Mouse (Mus musculus) CH12.LX (cell line): ENCODE measurements around the gene Amz2. TPM values are rescaled to one million over a fixed set of nuclear protein-coding genes. Genes with fewer than 3 reads are reported as not detected.

Experiments used
- DNase-seq: peaks from one replicate; pipeline ENCODE4 v3.0.0-alpha.2; 2013; ENCODE audit errors: extremely low read depth
- H3K27ac ChIP-seq: 2 replicates; pipeline ENCODE4 v1.5.1; 2012; ENCODE audit warnings: low read depth, mild to moderate bottlenecking, control low read depth, moderate library complexity; ENCODE audit not compliant: insufficient read depth
- H3K27me3 ChIP-seq: replicated peaks from 2 replicates; pipeline ENCODE3; 2012; ENCODE audit warnings: inconsistent platforms
- H3K36me3 ChIP-seq, 2 experiments: replicated peaks in 1 of 2; 2 replicates each; pipeline versions ENCODE3 to v1.6.1; 2012; ENCODE audit warnings: inconsistent platforms in 1 of 2, low read length in 1 of 2, mild to moderate bottlenecking in 1 of 2, mixed read lengths in 1 of 2, moderate library complexity in 1 of 2; ENCODE audit not compliant: control insufficient read depth in 1 of 2, insufficient read depth in 1 of 2
- H3K4me1 ChIP-seq, 2 experiments: 2 replicates each; pipeline ENCODE4 v1.6.1; 2012; ENCODE audit warnings: inconsistent platforms in 1 of 2, moderate library complexity in 1 of 2; ENCODE audit not compliant: insufficient read depth in 2 of 2, control insufficient read depth in 1 of 2
- H3K4me2 ChIP-seq: 2 replicates; pipeline ENCODE4 v1.6.1; 2012; ENCODE audit warnings: low read depth, mild to moderate bottlenecking, control low read depth; ENCODE audit not compliant: poor library complexity, insufficient read depth, severe bottlenecking
- H3K4me3 ChIP-seq, 3 experiments: fragments of 150-350 bp in 1 of 3; sonication (generic) in 1 of 3; replicated peaks in 1 of 3; 2 replicates each; pipeline versions ENCODE3 to v1.5.1; 2011 to 2012; ENCODE audit warnings: low read depth in 2 of 3, low read length in 2 of 3, mild to moderate bottlenecking in 2 of 3, moderate library complexity in 2 of 3, control low read depth in 1 of 3, improper control_type of control experiment in 1 of 3, inconsistent platforms in 1 of 3, mixed read lengths in 1 of 3; ENCODE audit not compliant: poor library complexity in 1 of 3
- H3K79me2 ChIP-seq: replicated peaks from 2 replicates; pipeline ENCODE4 v1.6.1; 2012; ENCODE audit warnings: mild to moderate bottlenecking, moderate library complexity; ENCODE audit not compliant: control insufficient read depth, poor library complexity, insufficient read depth, severe bottlenecking; ENCODE audit errors: extremely low read depth
- H3K9ac ChIP-seq: 2 replicates; pipeline ENCODE4 v1.6.1; 2012; ENCODE audit warnings: low read depth, mild to moderate bottlenecking, control low read depth, moderate library complexity; ENCODE audit not compliant: insufficient read depth
- H3K9me3 ChIP-seq: replicated peaks from 2 replicates; pipeline ENCODE3; 2012; ENCODE audit warnings: low read length, inconsistent platforms, mixed read lengths
- BHLHE40 ChIP-seq: IDR thresholded peaks from 2 replicates; pipeline ENCODE4 v1.6.1; 2011; ENCODE audit warnings: mild to moderate bottlenecking, low read depth, low read length, improper control_type of control experiment
- CHD1 ChIP-seq: IDR thresholded peaks from 2 replicates; pipeline ENCODE4 v1.6.1; 2012; ENCODE audit warnings: low read depth, low read length, improper control_type of control experiment, inconsistent platforms
- CTCF ChIP-seq, 2 experiments: IDR thresholded peaks in 1 of 2; conservative IDR thresholded peaks in 1 of 2; 2 replicates each; pipeline ENCODE4 v1.5.1; 2011 to 2012; ENCODE audit warnings: low read depth in 2 of 2, low read length in 2 of 2, improper control_type of control experiment in 1 of 2, inconsistent platforms in 1 of 2, mild to moderate bottlenecking in 1 of 2, moderate library complexity in 1 of 2
- E2F4 ChIP-seq: IDR thresholded peaks from 2 replicates; pipeline ENCODE4 v1.6.1; 2011; ENCODE audit warnings: low read depth, low read length, improper control_type of control experiment; ENCODE audit not compliant: insufficient replicate concordance
- ELF1 ChIP-seq: IDR thresholded peaks from 2 replicates; pipeline ENCODE4 v1.6.1; 2014; ENCODE audit warnings: low read depth, mild to moderate bottlenecking, inconsistent platforms, low read length, improper control_type of control experiment
- EP300 ChIP-seq: IDR thresholded peaks from 2 replicates; pipeline ENCODE4 v1.6.1; 2011; ENCODE audit warnings: low read length, improper control_type of control experiment
- ETS1 ChIP-seq: conservative IDR thresholded peaks from 2 replicates; pipeline ENCODE4 v1.6.1; 2012; ENCODE audit warnings: low read depth, mild to moderate bottlenecking, inconsistent platforms, low read length, improper control_type of control experiment, moderate library complexity
- GABPA ChIP-seq: IDR thresholded peaks from 2 replicates; pipeline ENCODE4 v1.6.1; 2012; ENCODE audit warnings: low read depth, low read length, improper control_type of control experiment, inconsistent platforms; ENCODE audit not compliant: insufficient replicate concordance
- HCFC1 ChIP-seq: IDR thresholded peaks from 2 replicates; pipeline ENCODE4 v1.6.1; 2012; ENCODE audit warnings: low read depth, mild to moderate bottlenecking, inconsistent platforms, low read length, improper control_type of control experiment
- IRF4 ChIP-seq: IDR thresholded peaks from 2 replicates; pipeline ENCODE4 v1.6.1; 2014; ENCODE audit warnings: low read depth, mild to moderate bottlenecking, inconsistent platforms, low read length, improper control_type of control experiment
- JUN ChIP-seq: IDR thresholded peaks from 2 replicates; pipeline ENCODE4 v1.6.1; 2011; ENCODE audit warnings: low read depth, mild to moderate bottlenecking, low read length, improper control_type of control experiment, moderate library complexity; ENCODE audit not compliant: insufficient read depth
- KAT2A ChIP-seq: IDR thresholded peaks from 2 replicates; pipeline ENCODE4 v1.6.1; 2012; ENCODE audit warnings: low read length, improper control_type of control experiment, inconsistent platforms; ENCODE audit not compliant: insufficient replicate concordance
- MAFK ChIP-seq: IDR thresholded peaks from 2 replicates; pipeline ENCODE4 v1.6.1; 2011; ENCODE audit warnings: low read length, improper control_type of control experiment; ENCODE audit not compliant: insufficient replicate concordance
- MAX ChIP-seq: IDR thresholded peaks from 2 replicates; pipeline ENCODE4 v1.6.1; 2011; ENCODE audit warnings: low read length, improper control_type of control experiment
- MAZ ChIP-seq: IDR thresholded peaks from 2 replicates; pipeline ENCODE4 v1.6.1; 2012; ENCODE audit warnings: low read depth, mild to moderate bottlenecking, inconsistent platforms, low read length, improper control_type of control experiment, moderate library complexity
- MXI1 ChIP-seq: IDR thresholded peaks from 2 replicates; pipeline ENCODE4 v1.6.1; 2011; ENCODE audit warnings: mild to moderate bottlenecking, low read depth, low read length, improper control_type of control experiment
- MYC ChIP-seq: IDR thresholded peaks from 2 replicates; pipeline ENCODE4 v1.6.1; 2011; ENCODE audit warnings: low read depth, mild to moderate bottlenecking, improper control_type of control experiment, low read length
- NELFE ChIP-seq: IDR thresholded peaks from 2 replicates; pipeline ENCODE4 v1.6.1; 2011; ENCODE audit warnings: low read depth, low read length, improper control_type of control experiment
- POLR2A ChIP-seq: IDR thresholded peaks from 2 replicates; pipeline ENCODE4 v1.6.1; 2011; ENCODE audit warnings: low read depth, mild to moderate bottlenecking, improper control_type of control experiment, low read length
- RCOR1 ChIP-seq: conservative IDR thresholded peaks from 2 replicates; pipeline ENCODE4 v1.6.1; 2012; ENCODE audit warnings: low read depth, mild to moderate bottlenecking, inconsistent platforms, low read length, improper control_type of control experiment
- SMC3 ChIP-seq: IDR thresholded peaks from 2 replicates; pipeline ENCODE4 v1.6.1; 2011; ENCODE audit warnings: low read depth, low read length, improper control_type of control experiment
- TBP ChIP-seq: conservative IDR thresholded peaks from 2 replicates; pipeline ENCODE4 v1.6.1; 2011; ENCODE audit warnings: low read depth, low read length, improper control_type of control experiment
- TCF12 ChIP-seq: IDR thresholded peaks from 2 replicates; pipeline ENCODE4 v1.6.1; 2014; ENCODE audit warnings: low read depth, mild to moderate bottlenecking, inconsistent platforms, low read length, improper control_type of control experiment
- UBTF ChIP-seq: IDR thresholded peaks from 2 replicates; pipeline ENCODE4 v1.6.1; 2012; ENCODE audit warnings: low read depth, mild to moderate bottlenecking, inconsistent platforms, low read length, improper control_type of control experiment, moderate library complexity
- USF1 ChIP-seq: IDR thresholded peaks from 2 replicates; pipeline ENCODE4 v1.6.1; 2014; ENCODE audit warnings: low read depth, mild to moderate bottlenecking, inconsistent platforms, low read length, improper control_type of control experiment
- USF2 ChIP-seq: conservative IDR thresholded peaks from 2 replicates; pipeline ENCODE4 v1.6.1; 2011; ENCODE audit warnings: low read depth, low read length, improper control_type of control experiment
- ZC3H11A ChIP-seq: IDR thresholded peaks from 2 replicates; pipeline ENCODE4 v1.6.1; 2012; ENCODE audit warnings: low read depth, mild to moderate bottlenecking, inconsistent platforms, low read length, improper control_type of control experiment
- ZKSCAN1 ChIP-seq: IDR thresholded peaks from 2 replicates; pipeline ENCODE4 v1.6.1; 2012; ENCODE audit warnings: low read depth, inconsistent platforms, low read length, improper control_type of control experiment, borderline replicate concordance
- ZMIZ1 ChIP-seq: IDR thresholded peaks from 2 replicates; pipeline ENCODE4 v1.6.1; 2012; ENCODE audit warnings: low read depth, mild to moderate bottlenecking, inconsistent platforms, low read length, improper control_type of control experiment
- ZNF384 ChIP-seq: IDR thresholded peaks from 2 replicates; pipeline ENCODE4 v1.6.1; 2012; ENCODE audit warnings: low read depth, low read length, improper control_type of control experiment, inconsistent platforms
- dilution Hi-C: fragments of 300-500 bp; cut with MboI; formaldehyde crosslinking; loops from 2 replicates; pipeline ENCODE4 v1.14.3; 2020; ENCODE audit warnings: low sequenced_read_pairs; ENCODE audit not compliant: extremely low pct_unique_long_range_greater_than_20kb, extremely low pct_ligation_motif_present
- in situ Hi-C: fragments of 300-500 bp; cut with MboI; formaldehyde crosslinking; loops from 3 replicates; pipeline ENCODE4 v1.14.3; 2019; ENCODE audit warnings: low sequenced_read_pairs, low pct_ligation_motif_present, low pct_unique_long_range_greater_than_20kb, mixed read lengths
- polyA plus RNA-seq: library from polyadenylated mRNA; unstranded; fragments of >175 nt; gene quantifications from 2 replicates; pipeline ENCODE4 v1.2.1, GENCODE M21; 2012; ENCODE audit warnings: low read depth; ENCODE audit not compliant: insufficient read length
- total RNA-seq, 2 experiments: library from RNA; depleted of rRNA; stranded (reverse); fragments of 300-350 nt in 1 of 2; fragments of >200 nt in 1 of 2; gene quantifications; 2 replicates each; pipeline ENCODE4 v1.2.3; 2012 to 2014

Amz2 gene
- total and polyA plus RNA-seq, 3 experiments = 22.3 to 23.7 (median 23.3) TPM

- peak overlapping the region; percentile 42 to 58 (median 51) for H3K4me3 ChIP-seq
- peak; percentile 24 for DNase-seq
- H3K79me2 ChIP-seq = no peaks in the 10 kb centered on the region
- dilution Hi-C loops = no loop called here
- H3K4me1 ChIP-seq = peaks cover 23 to 60% of the 10 kb centered on the region in 2 experiments
- H3K9ac ChIP-seq = peak overlapping the region; percentile 60
- peaks cover 0 to 10% of the 10 kb centered on the region in 2 experiments for H3K36me3 ChIP-seq
- H3K27ac ChIP-seq = peak overlapping the region; percentile 97
- peak; percentile 51; the same call in 1 of the 2 replicates for TF ChIP-seq MXI1
- 0 out of 2 replicates have a peak, but pooled peaks have one; percentile 26 for TF ChIP-seq CHD1
- TF ChIP-seq USF2 = no peak
- TF ChIP-seq ELF1 = no peak
- no peak; the same call in 1 of the 2 replicates for TF ChIP-seq HCFC1
- TF ChIP-seq ZC3H11A = no peak
- TF ChIP-seq MYC = peak; percentile 58; the same call in 1 of the 2 replicates
- H3K27me3 ChIP-seq = no peaks in the 10 kb centered on the region
- H3K4me2 ChIP-seq = peak overlapping the region; percentile 73
- no peaks in the 10 kb centered on the region for H3K9me3 ChIP-seq
- in situ Hi-C loops = no loop called here
Measured at GRCm38 (mm10) chr11:109496475-109496993, 70.8 kb downstream of the Amz2 start.

- H3K27me3 ChIP-seq = no peaks in the 10 kb centered on the region
- H3K79me2 ChIP-seq = no peaks in the 10 kb centered on the region
- H3K4me1 ChIP-seq = peaks cover 18 to 55% of the 10 kb centered on the region in 2 experiments
- in situ Hi-C loops (no loop called here), dilution Hi-C loops (no loop called here)
- peaks cover 0 to 10% of the 10 kb centered on the region in 2 experiments for H3K36me3 ChIP-seq
- peak; percentile 65 for DNase-seq
- H3K4me2 ChIP-seq = peak overlapping the region; percentile 73
- H3K9ac ChIP-seq = peak overlapping the region; percentile 60
- H3K27ac ChIP-seq = peak overlapping the region; percentile 97
- H3K4me3 ChIP-seq = peak overlapping the region in 2 of 3 experiments; percentile 51 to 58
- H3K9me3 ChIP-seq = no peaks in the 10 kb centered on the region
- TF ChIP-seq MAX (no peak), TBP (no peak), UBTF (no peak), TCF12 (no peak), MAFK (no peak), ETS1 (peak; percentile 67), BHLHE40 (peak; percentile 59), RCOR1 (no peak), NELFE (no peak), ZC3H11A (no peak), GABPA (no peak), CTCF (conservative IDR thresholded peaks at IDR 0.05 in 1 of 2, IDR thresholded peaks at IDR 0.05 in 1 of 2; ENCODE audit: low read depth in 2 of 2, low read length in 2 of 2) (no peak), E2F4 (no peak), MAZ (no peak), MXI1 (no peak), HCFC1 (no peak), ELF1 (0 out of 2 replicates have a peak, but pooled peaks have one; percentile 12), USF1 (no peak), JUN (no peak), KAT2A (no peak), POLR2A (no peak), IRF4 (no peak), ZMIZ1 (no peak), ZKSCAN1 (no peak), SMC3 (no peak), ZNF384 (no peak), EP300 (peak; percentile 72), MYC (no peak; the same call in 1 of the 2 replicates)
Measured at GRCm38 (mm10) chr11:109496996-109497714, 71.4 kb downstream of the Amz2 start.
